29 mouse cellular contexts compared by ENCODE assay signal in the genomic region with DNA sequence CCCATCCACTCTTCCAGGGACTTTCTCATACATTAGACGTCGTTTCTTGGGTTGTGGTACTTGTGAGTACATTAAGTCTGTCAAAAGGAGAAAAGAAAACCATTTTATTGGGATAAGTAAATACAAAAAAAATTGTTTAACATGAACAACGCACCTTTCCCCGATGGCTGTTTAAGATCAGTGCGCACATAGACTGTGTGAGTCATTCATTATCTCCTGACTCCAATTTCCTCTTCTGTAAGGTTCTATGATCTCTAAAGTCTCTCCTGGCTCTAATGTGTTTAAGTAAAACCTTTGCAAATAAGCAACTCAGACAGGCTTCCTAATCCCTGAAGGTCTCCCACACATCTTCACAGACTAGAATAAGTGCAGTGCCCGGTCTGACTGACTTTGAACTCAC. TPM values are rescaled to one million over a fixed set of nuclear protein-coding genes. Genes with fewer than 3 reads are reported as not detected.
"Had no signal": no experiment of that assay in that cellular context is flagged by ENCODE, and none has a peak within 500 bp of the region (broad histone marks: within the 10 kb centered on the region; RNA-seq: fewer than 3 reads in every experiment).

No protein-coding gene starts in this region.

- H3K4me3 ChIP-seq: embryonic facial prominence, embryonic 10.5 days; embryonic facial prominence, embryonic 12.5 days; embryonic facial prominence, embryonic 13.5 days; embryonic facial prominence, embryonic 15.5 days; erythroblast, embryonic 14.5 days; forebrain, embryonic 10.5 days; forebrain, embryonic 12.5 days; forebrain, embryonic 13.5 days; forebrain, embryonic 15.5 days; gastrocnemius, adult 2 months; heart, adult 2 months; heart, embryonic 10.5 days; heart, embryonic 12.5 days; heart, embryonic 13.5 days had no signal

- H3K27ac ChIP-seq: embryonic facial prominence, embryonic 10.5 days; embryonic facial prominence, embryonic 12.5 days; embryonic facial prominence, embryonic 13.5 days; embryonic facial prominence, embryonic 15.5 days; forebrain, embryonic 10.5 days; forebrain, embryonic 12.5 days; forebrain, embryonic 13.5 days; forebrain, embryonic 15.5 days; gastrocnemius, adult 2 months; heart, adult 2 months; heart, embryonic 10.5 days; heart, embryonic 13.5 days had no signal

- H3K9ac ChIP-seq: embryonic facial prominence, embryonic 12.5 days; embryonic facial prominence, embryonic 13.5 days; embryonic facial prominence, embryonic 15.5 days; forebrain, embryonic 12.5 days; forebrain, embryonic 13.5 days; forebrain, embryonic 15.5 days; forebrain, postnatal 0 days; heart, embryonic 12.5 days; heart, embryonic 13.5 days had no signal

- H3K27me3 ChIP-seq: embryonic facial prominence, embryonic 12.5 days; embryonic facial prominence, embryonic 13.5 days; embryonic facial prominence, embryonic 15.5 days; forebrain, embryonic 12.5 days; forebrain, embryonic 13.5 days; forebrain, embryonic 15.5 days; heart, embryonic 12.5 days; heart, embryonic 13.5 days had no signal

- H3K36me3 ChIP-seq: forebrain, embryonic 12.5 days; heart, embryonic 10.5 days had no signal

- H3K9me3 ChIP-seq: embryonic facial prominence, embryonic 10.5 days; embryonic facial prominence, embryonic 12.5 days; embryonic facial prominence, embryonic 13.5 days; embryonic facial prominence, embryonic 15.5 days; forebrain, embryonic 10.5 days; forebrain, embryonic 12.5 days; forebrain, embryonic 13.5 days; forebrain, embryonic 15.5 days; heart, embryonic 10.5 days; heart, embryonic 12.5 days; heart, embryonic 13.5 days had no signal

- H3K4me1 ChIP-seq: embryonic facial prominence, embryonic 10.5 days; embryonic facial prominence, embryonic 12.5 days; embryonic facial prominence, embryonic 13.5 days; embryonic facial prominence, embryonic 15.5 days; forebrain, embryonic 13.5 days; forebrain, embryonic 15.5 days; heart, embryonic 10.5 days; heart, embryonic 12.5 days; heart, embryonic 13.5 days had no signal

- DNase-seq: cerebellum, adult 9-11 months; cerebellum, postnatal 10 days; cerebellum, postnatal 14 days; cerebellum, postnatal 25 days; cerebellum, postnatal 36 days; forebrain, postnatal 0 days; gastrocnemius, adult 2 months; gastrocnemius, postnatal 10 days; gastrocnemius, postnatal 14 days; gastrocnemius, postnatal 25 days; gastrocnemius, postnatal 36 days; heart, adult 18-20 months; heart, adult 2 months had no signal

RNA-seq across cellular contexts. Expression of gene Gm20503, which starts 40.9 kb away (rescaled TPM):
- total RNA-seq: common myeloid progenitor, adult 5-6 weeks; forebrain, postnatal 0 days; gastrocnemius, adult 18-20 months; granulocyte monocyte progenitor cell, adult 5-6 weeks had no signal
- polyA plus RNA-seq: erythroblast, embryonic 14.5 days; gonadal fat pad, adult 2 months; heart, adult 2 months had no signal
